Mouse (Mus musculus) spleen, adult 2 months (tissue): ENCODE measurements around the gene Mpped2. TPM values are rescaled to one million over a fixed set of nuclear protein-coding genes. Genes with fewer than 3 reads are reported as not detected.

Source experiments
- DNase-seq, 2 experiments: peaks; one replicate each; pipeline versions ENCODE4 v3.0.0 to v3.0.0-alpha.2; 2012 to 2021; ENCODE audit warnings: low spot score in 2 of 2, low read depth in 1 of 2
- H3K27ac ChIP-seq: fragments of 200-500 bp; 2 replicates; pipeline ENCODE4 v1.5.1; 2012; ENCODE audit warnings: low read length, inconsistent platforms; ENCODE audit not compliant: insufficient read depth
- H3K27me3 ChIP-seq: fragments of 200-500 bp; 2 replicates; pipeline ENCODE4 v1.6.1; 2012; ENCODE audit warnings: mild to moderate bottlenecking, moderate library complexity, low read length, inconsistent platforms; ENCODE audit not compliant: control insufficient read depth, insufficient read depth
- H3K36me3 ChIP-seq: fragments of 200-500 bp; 2 replicates; pipeline ENCODE4 v1.6.1; 2012; ENCODE audit warnings: mild to moderate bottlenecking, low read length, inconsistent platforms; ENCODE audit not compliant: control insufficient read depth, insufficient read depth
- H3K4me1 ChIP-seq: fragments of 200-500 bp; 2 replicates; pipeline ENCODE4 v1.6.1; 2011; ENCODE audit warnings: inconsistent platforms; ENCODE audit not compliant: control insufficient read depth, insufficient read depth, insufficient read length
- H3K4me3 ChIP-seq: fragments of 200-500 bp; 2 replicates; pipeline ENCODE4 v1.5.1; 2011; ENCODE audit warnings: mild to moderate bottlenecking, inconsistent platforms; ENCODE audit not compliant: insufficient read depth, insufficient read length; ENCODE audit errors: extremely low read depth
- CTCF ChIP-seq: fragments of 200-500 bp; IDR thresholded peaks from 2 replicates; pipeline ENCODE4 v1.5.1; 2011; ENCODE audit warnings: mild to moderate bottlenecking, inconsistent platforms; ENCODE audit not compliant: insufficient read depth, insufficient read length, insufficient replicate concordance; ENCODE audit errors: extremely low read depth
- POLR2A ChIP-seq: fragments of 200-500 bp; IDR thresholded peaks from 2 replicates; pipeline ENCODE4 v1.6.1; 2011; ENCODE audit warnings: low read depth, low read length, inconsistent platforms
- WGBS: fragments of 180-500 bp; shearing (Covaris S2); methylation state at CpG from one replicate; pipeline ENCODE4 v1.1.7; 2018; 5-methylcytosine and 5-hydroxymethylcytosine counted together
- polyA plus RNA-seq: library from polyadenylated mRNA; depleted of rRNA; stranded (reverse); fragments of >200 nt; gene quantifications from 2 replicates; pipeline ENCODE4 v1.2.3, GENCODE M21; 2012

Mpped2 gene
- polyA plus RNA-seq, 1 experiment: 0.02 TPM

GRCm38 (mm10) chr2:106857711-106858110 is 164.6 kb downstream of the Mpped2 start:
- no peak for TF ChIP-seq CTCF
- TF ChIP-seq POLR2A: no peak

GRCm38 (mm10) chr2:106860856-106861679 is 168.0 kb downstream of the Mpped2 start:
- no peak overlapping the region for H3K4me3 ChIP-seq
- H3K27me3 ChIP-seq: no peaks in the 10 kb centered on the region
- no peak for DNase-seq
- no peak overlapping the region for H3K27ac ChIP-seq
- WGBS: 90% methylated on average over 21 of the region's 21 CpGs
- TF ChIP-seq CTCF (no peak), POLR2A (no peak)
- no peaks in the 10 kb centered on the region for H3K4me1 ChIP-seq
- no peaks in the 10 kb centered on the region for H3K36me3 ChIP-seq

More at GRCm38 (mm10) chr2:106857711-106858110, 164.6 kb downstream of the Mpped2 start:
- Histone ChIP-seq H3K4me1 (no peaks in the 10 kb centered on the region), H3K4me3 (no peak overlapping the region), H3K36me3 (no peaks in the 10 kb centered on the region), H3K27me3 (no peaks in the 10 kb centered on the region), H3K27ac (no peak overlapping the region)
- 95% methylated on average over 4 of the region's 4 CpGs for WGBS
- DNase-seq: no peak

GRCm38 (mm10) chr2:106863050-106863653 is 170.1 kb downstream of the Mpped2 start:
- TF ChIP-seq CTCF (no peak), POLR2A (no peak)
- H3K27me3 ChIP-seq: no peaks in the 10 kb centered on the region
- no peaks in the 10 kb centered on the region for H3K4me1 ChIP-seq
- WGBS: 44% methylated on average over 11 of the region's 11 CpGs
- H3K27ac ChIP-seq: no peak overlapping the region
- no peak overlapping the region for H3K4me3 ChIP-seq
- H3K36me3 ChIP-seq: no peaks in the 10 kb centered on the region
- DNase-seq: no peak

GRCm38 (mm10) chr2:106865148-106865786 is 172.2 kb downstream of the Mpped2 start:
- H3K27ac ChIP-seq: no peak overlapping the region
- TF ChIP-seq POLR2A (no peak), CTCF (no peak)
- H3K36me3 ChIP-seq: no peaks in the 10 kb centered on the region
- no peaks in the 10 kb centered on the region for H3K4me1 ChIP-seq
- no peaks in the 10 kb centered on the region for H3K27me3 ChIP-seq
- WGBS: 86% methylated on average over 7 of the region's 7 CpGs
- H3K4me3 ChIP-seq: no peak overlapping the region
- no peak for DNase-seq

- DNase-seq: no peak
- no peak for TF ChIP-seq CTCF
- no peak for TF ChIP-seq POLR2A
- Histone ChIP-seq H3K4me1 (no peaks in the 10 kb centered on the region), H3K27me3 (no peaks in the 10 kb centered on the region), H3K27ac (no peak overlapping the region), H3K36me3 (no peaks in the 10 kb centered on the region), H3K4me3 (no peak overlapping the region)
- 19% methylated on average over 5 of the region's 5 CpGs for WGBS
Observed at GRCm38 (mm10) chr2:106866303-106866702, 173.2 kb downstream of the Mpped2 start.

GRCm38 (mm10) chr2:106870886-106871285 is 177.8 kb downstream of the Mpped2 start:
- Histone ChIP-seq H3K27me3 (no peaks in the 10 kb centered on the region), H3K4me3 (no peak overlapping the region), H3K4me1 (no peaks in the 10 kb centered on the region), H3K27ac (no peak overlapping the region), H3K36me3 (no peaks in the 10 kb centered on the region)
- 91% methylated on average over 2 of the region's 2 CpGs for WGBS
- no peak for DNase-seq
- no peak for TF ChIP-seq CTCF
- no peak for TF ChIP-seq POLR2A
